In genomic region chr5:151108955-151109354, GRCm38 (mm10) we compare ENCODE assay signal across 15 mouse cellular contexts.
DNase-seq lines count a peak whose midpoint lies in the region; ATAC-seq lines count a peak whose summit lies in the region.
"Had no signal": no experiment of that assay in that cellular context is flagged by ENCODE, and none has a peak within 500 bp of the region (broad histone marks: within the 10 kb centered on the region; RNA-seq: fewer than 3 reads in every experiment).

No protein-coding gene starts in this region.

- H3K9me3 ChIP-seq in heart, embryonic 13.5 days: no peaks in the 10 kb centered on the region
- H3K9me3 ChIP-seq in heart, embryonic 12.5 days (replicated peaks): no peaks in the 10 kb centered on the region
- H3K9me3 ChIP-seq in kidney, embryonic 15.5 days (replicated peaks): no peaks in the 10 kb centered on the region
- H3K9me3 ChIP-seq in neural tube, embryonic 13.5 days: no peaks in the 10 kb centered on the region
- no peaks in the 10 kb centered on the region for H3K9me3 ChIP-seq in neural tube, embryonic 15.5 days (replicated peaks)

- H3K36me3 ChIP-seq in heart, embryonic 13.5 days: no peaks in the 10 kb centered on the region
- H3K36me3 ChIP-seq in heart, embryonic 12.5 days: no peaks in the 10 kb centered on the region
- no peaks in the 10 kb centered on the region for H3K36me3 ChIP-seq in kidney, embryonic 15.5 days
- H3K36me3 ChIP-seq in neural tube, embryonic 13.5 days: no peaks in the 10 kb centered on the region
- H3K36me3 ChIP-seq in neural tube, embryonic 15.5 days: no peaks in the 10 kb centered on the region
- H3K36me3 ChIP-seq: G1E had no signal

- H3K4me1 ChIP-seq in heart, embryonic 13.5 days: peaks cover 23% of the 10 kb centered on the region
- H3K4me1 ChIP-seq in heart, embryonic 12.5 days (replicated peaks): peaks cover 13% of the 10 kb centered on the region
- H3K4me1 ChIP-seq in kidney, embryonic 15.5 days: peaks cover 37% of the 10 kb centered on the region
- H3K4me1 ChIP-seq in neural tube, embryonic 13.5 days (replicated peaks): peaks cover 39% of the 10 kb centered on the region
- peaks cover 14% of the 10 kb centered on the region for H3K4me1 ChIP-seq in neural tube, embryonic 15.5 days

- no peak for DNase-seq in kidney, postnatal 14 days
- DNase-seq in right cerebral cortex, adult 18-20 months: no peak
- no peak for DNase-seq in T-cell, adult 2 months (ENCODE audit: low spot score)
- DNase-seq: adrenal gland, postnatal 25 days; B cell, adult 2 months; embryo, embryonic 11 days; lung, adult 18-20 months; right cerebral cortex, postnatal 14 days; thymus, postnatal 4 days had no signal

- no peak overlapping the region for H3K9ac ChIP-seq in heart, embryonic 13.5 days
- no peak overlapping the region for H3K9ac ChIP-seq in heart, embryonic 12.5 days
- no peak overlapping the region for H3K9ac ChIP-seq in kidney, embryonic 15.5 days
- no peak overlapping the region for H3K9ac ChIP-seq in neural tube, embryonic 13.5 days
- no peak overlapping the region for H3K9ac ChIP-seq in neural tube, embryonic 15.5 days (replicated peaks)

- H3K27me3 ChIP-seq in heart, embryonic 13.5 days (replicated peaks): no peaks in the 10 kb centered on the region
- H3K27me3 ChIP-seq in heart, embryonic 12.5 days (replicated peaks): no peaks in the 10 kb centered on the region
- no peaks in the 10 kb centered on the region for H3K27me3 ChIP-seq in kidney, embryonic 15.5 days
- no peaks in the 10 kb centered on the region for H3K27me3 ChIP-seq in neural tube, embryonic 13.5 days
- H3K27me3 ChIP-seq in neural tube, embryonic 15.5 days (replicated peaks): no peaks in the 10 kb centered on the region

- H3K4me2 ChIP-seq in heart, embryonic 13.5 days: peak overlapping the region; percentile 59
- H3K4me2 ChIP-seq in heart, embryonic 12.5 days: no peak overlapping the region
- H3K4me2 ChIP-seq in kidney, embryonic 15.5 days: peak overlapping the region; percentile 56
- peak overlapping the region; percentile 30; the same call in 1 of the 2 replicates for H3K4me2 ChIP-seq in neural tube, embryonic 13.5 days
- no peak overlapping the region for H3K4me2 ChIP-seq in neural tube, embryonic 15.5 days

- ATAC-seq in heart, embryonic 13.5 days (ENCODE audit: extremely low read depth, insufficient number of reproducible peaks, low FRiP score, low TSS enrichment): no peak
- ATAC-seq in heart, embryonic 12.5 days (ENCODE audit: insufficient number of reproducible peaks, low FRiP score): no peak
- ATAC-seq in kidney, embryonic 15.5 days (replicated peaks; ENCODE audit: low FRiP score): no peak; the same call in 1 of the 2 replicates
- ATAC-seq in neural tube, embryonic 13.5 days (ENCODE audit: low read depth): no peak
- no peak for ATAC-seq in neural tube, embryonic 15.5 days (ENCODE audit: low FRiP score)

- WGBS in heart, embryonic 13.5 days: 71% methylated on average over 7 of the region's 7 CpGs
- 71% methylated on average over 7 of the region's 7 CpGs for WGBS in heart, embryonic 12.5 days
- WGBS in kidney, embryonic 15.5 days: 72% methylated on average over 7 of the region's 7 CpGs
- 79% methylated on average over 7 of the region's 7 CpGs for WGBS in neural tube, embryonic 13.5 days
- 90% methylated on average over 7 of the region's 7 CpGs for WGBS in neural tube, embryonic 15.5 days

- H3K4me3 ChIP-seq in heart, embryonic 13.5 days: peak overlapping the region; percentile 29; the same call in 1 of the 2 replicates
- no peak overlapping the region for H3K4me3 ChIP-seq in heart, embryonic 12.5 days
- H3K4me3 ChIP-seq in kidney, embryonic 15.5 days (replicated peaks): no peak overlapping the region
- no peak overlapping the region for H3K4me3 ChIP-seq in neural tube, embryonic 13.5 days
- no peak overlapping the region for H3K4me3 ChIP-seq in neural tube, embryonic 15.5 days (replicated peaks)

- H3K27ac ChIP-seq in heart, embryonic 13.5 days (replicated peaks): 0 out of 2 replicates have a peak overlapping the region, but pooled peaks have one; percentile 61
- no peak overlapping the region for H3K27ac ChIP-seq in heart, embryonic 12.5 days (ENCODE audit: poor library complexity, severe bottlenecking)
- peak overlapping the region; percentile 85 for H3K27ac ChIP-seq in kidney, embryonic 15.5 days
- peak overlapping the region; percentile 67; the same call in 1 of the 2 replicates for H3K27ac ChIP-seq in neural tube, embryonic 13.5 days (replicated peaks)
- no peak overlapping the region for H3K27ac ChIP-seq in neural tube, embryonic 15.5 days (replicated peaks)

Comparison
In these comparisons a context has a peak if more than half of its experiments do, and no peak if none do; other contexts are left out.
1. H3K27ac ChIP-seq: peak in heart, embryonic 13.5 days (single experiment), kidney, embryonic 15.5 days (single experiment) and neural tube, embryonic 13.5 days (single experiment); none in heart, embryonic 12.5 days (single experiment) and neural tube, embryonic 15.5 days (single experiment).
2. H3K4me2 ChIP-seq: peak in heart, embryonic 13.5 days (single experiment), kidney, embryonic 15.5 days (single experiment) and neural tube, embryonic 13.5 days (single experiment); none in heart, embryonic 12.5 days (single experiment) and neural tube, embryonic 15.5 days (single experiment).